Mouse (Mus musculus): Measurements from ENCODE around the gene Med8. TPM values are rescaled to one million over a fixed set of nuclear protein-coding genes. Genes with fewer than 3 reads are reported as not detected.

Med8 gene
- polyA plus RNA-seq, 1 experiment = 31.0 TPM

DNA sequence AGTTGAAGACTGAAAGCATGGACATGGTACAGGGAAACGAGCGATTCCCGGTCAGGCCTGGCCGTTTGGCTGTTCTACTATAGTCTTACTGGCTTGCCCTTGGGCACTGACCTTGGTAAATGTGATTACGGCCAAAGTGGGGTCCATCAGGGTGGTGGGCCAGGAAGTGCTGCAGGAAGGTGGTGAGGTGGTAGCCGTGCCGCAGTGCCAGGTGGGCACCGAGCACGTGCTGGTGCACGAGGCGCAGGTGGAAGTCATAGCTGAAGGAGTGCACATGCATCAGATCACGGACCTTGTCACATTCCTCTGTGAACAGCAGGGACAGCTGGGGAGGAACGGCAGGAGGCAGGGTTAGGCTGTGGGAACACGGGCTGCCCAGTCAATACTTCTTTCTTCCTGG lies 43.1 kb upstream of the Med8 start:
- peaks cover under 1% of the 10 kb centered on the region; the same call in 1 of the 2 replicates for H3K4me1 ChIP-seq (ENCODE audit: control insufficient read depth, insufficient read depth, low read length)
- TF ChIP-seq CTCF (conservative IDR thresholded peaks at IDR 0.05; ENCODE audit: insufficient read depth, insufficient read length, low read depth, low read length) (no peak), POLR2A (IDR thresholded peaks at IDR 0.05; ENCODE audit: low read depth, low read length) (no peak)
- WGBS = 79% methylated on average over 14 of the region's 14 CpGs
- no peak overlapping the region for H3K4me3 ChIP-seq (ENCODE audit: insufficient read depth, low read depth, low read length)
- peak; percentile 31 for DNase-seq
- H3K36me3 ChIP-seq (ENCODE audit: control insufficient read depth, insufficient read depth, low read length) = no peaks in the 10 kb centered on the region
- H3K27me3 ChIP-seq (replicated peaks; ENCODE audit: control insufficient read depth, insufficient read depth, low read length) = no peaks in the 10 kb centered on the region
- H3K27ac ChIP-seq (ENCODE audit: insufficient read depth, low read depth, low read length) = no peak overlapping the region

DNA sequence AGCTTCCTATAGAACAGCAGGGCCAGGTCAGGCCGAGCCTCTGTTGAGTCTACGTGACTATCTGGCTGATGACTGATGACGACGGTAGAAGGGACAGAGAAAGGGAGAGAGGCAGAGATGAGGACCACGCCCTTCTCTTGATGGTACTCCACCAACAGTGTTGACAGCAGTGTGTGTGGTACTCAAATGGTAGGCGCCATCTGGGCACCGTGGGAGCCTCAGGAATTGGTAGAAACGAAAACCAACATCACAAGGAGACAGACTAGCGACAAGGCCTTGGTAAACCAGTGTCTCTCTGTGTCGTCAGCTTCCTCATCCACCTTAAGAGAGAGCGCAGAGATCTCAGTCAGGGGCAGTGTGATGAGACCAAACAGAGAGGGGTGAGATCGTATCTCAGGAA lies 41.6 kb upstream of the Med8 start:
- Histone ChIP-seq H3K4me3 (ENCODE audit: insufficient read depth, low read depth, low read length) (no peak overlapping the region), H3K36me3 (ENCODE audit: control insufficient read depth, insufficient read depth, low read length) (peaks cover 6% of the 10 kb centered on the region), H3K27me3 (replicated peaks; ENCODE audit: control insufficient read depth, insufficient read depth, low read length) (no peaks in the 10 kb centered on the region), H3K4me1 (ENCODE audit: control insufficient read depth, insufficient read depth, low read length) (no peaks in the 10 kb centered on the region), H3K27ac (ENCODE audit: insufficient read depth, low read depth, low read length) (no peak overlapping the region)
- WGBS = 93% methylated on average over 12 of the region's 12 CpGs
- TF ChIP-seq POLR2A (IDR thresholded peaks at IDR 0.05; ENCODE audit: low read depth, low read length) = no peak
- no peak for TF ChIP-seq CTCF (conservative IDR thresholded peaks at IDR 0.05; ENCODE audit: insufficient read depth, insufficient read length, low read depth, low read length)
- DNase-seq = no peak

DNA sequence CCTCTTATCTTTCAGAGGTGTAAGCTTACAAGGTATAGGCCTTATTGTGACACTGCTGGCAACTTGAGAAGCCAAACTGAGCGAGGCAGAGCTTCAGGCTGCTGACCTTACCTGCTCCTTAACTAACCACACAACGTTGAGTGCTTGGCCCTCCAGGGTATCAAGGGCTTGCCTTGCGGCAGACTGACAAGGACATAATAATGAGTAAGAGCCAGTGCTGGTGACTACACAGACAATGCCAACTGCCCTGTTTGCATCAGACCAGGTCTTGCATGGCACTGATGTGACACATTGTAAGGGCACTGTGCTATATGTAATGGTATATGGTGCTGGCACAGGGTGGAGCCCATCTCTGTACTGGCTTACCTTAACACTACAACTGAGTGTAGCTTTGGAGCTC lies 40.5 kb upstream of the Med8 start:
- H3K4me1 ChIP-seq (ENCODE audit: control insufficient read depth, insufficient read depth, low read length) = no peaks in the 10 kb centered on the region
- WGBS = 74% methylated on average over 3 of the region's 3 CpGs
- TF ChIP-seq CTCF (conservative IDR thresholded peaks at IDR 0.05; ENCODE audit: insufficient read depth, insufficient read length, low read depth, low read length) (no peak), POLR2A (IDR thresholded peaks at IDR 0.05; ENCODE audit: low read depth, low read length) (no peak)
- H3K36me3 ChIP-seq (ENCODE audit: control insufficient read depth, insufficient read depth, low read length) = peaks cover 8% of the 10 kb centered on the region
- no peaks in the 10 kb centered on the region for H3K27me3 ChIP-seq (replicated peaks; ENCODE audit: control insufficient read depth, insufficient read depth, low read length)
- H3K4me3 ChIP-seq (ENCODE audit: insufficient read depth, low read depth, low read length) = no peak overlapping the region
- DNase-seq = no peak
- no peak overlapping the region for H3K27ac ChIP-seq (ENCODE audit: insufficient read depth, low read depth, low read length)

DNA sequence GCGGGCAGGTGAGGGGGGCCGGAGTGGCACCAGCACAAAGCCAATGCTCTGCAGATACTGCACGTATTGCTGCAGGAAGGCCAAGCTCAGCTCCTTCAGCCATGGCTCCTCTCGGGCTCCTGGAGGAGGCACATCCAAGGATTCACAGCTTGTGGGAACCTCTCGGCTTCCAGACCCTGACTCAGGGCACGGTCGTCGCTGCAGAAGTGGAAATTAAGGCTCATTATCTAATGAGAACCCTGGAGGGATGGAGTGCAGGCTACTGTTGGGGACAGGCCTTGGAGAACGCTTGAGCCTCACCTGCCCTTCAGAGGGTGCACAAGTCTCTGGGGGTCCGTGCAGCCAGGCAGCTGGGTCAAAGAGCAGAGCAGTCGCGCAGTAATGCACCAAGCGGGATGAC lies 37.3 kb upstream of the Med8 start:
- WGBS = 93% methylated on average over 13 of the region's 13 CpGs
- Histone ChIP-seq H3K4me3 (ENCODE audit: insufficient read depth, low read depth, low read length) (no peak overlapping the region), H3K4me1 (ENCODE audit: control insufficient read depth, insufficient read depth, low read length) (no peaks in the 10 kb centered on the region), H3K27ac (ENCODE audit: insufficient read depth, low read depth, low read length) (no peak overlapping the region), H3K36me3 (ENCODE audit: control insufficient read depth, insufficient read depth, low read length) (peaks cover 10% of the 10 kb centered on the region), H3K27me3 (replicated peaks; ENCODE audit: control insufficient read depth, insufficient read depth, low read length) (no peaks in the 10 kb centered on the region)
- TF ChIP-seq CTCF (conservative IDR thresholded peaks at IDR 0.05; ENCODE audit: insufficient read depth, insufficient read length, low read depth, low read length) = no peak
- no peak for TF ChIP-seq POLR2A (IDR thresholded peaks at IDR 0.05; ENCODE audit: low read depth, low read length)
- no peak for DNase-seq

DNA sequence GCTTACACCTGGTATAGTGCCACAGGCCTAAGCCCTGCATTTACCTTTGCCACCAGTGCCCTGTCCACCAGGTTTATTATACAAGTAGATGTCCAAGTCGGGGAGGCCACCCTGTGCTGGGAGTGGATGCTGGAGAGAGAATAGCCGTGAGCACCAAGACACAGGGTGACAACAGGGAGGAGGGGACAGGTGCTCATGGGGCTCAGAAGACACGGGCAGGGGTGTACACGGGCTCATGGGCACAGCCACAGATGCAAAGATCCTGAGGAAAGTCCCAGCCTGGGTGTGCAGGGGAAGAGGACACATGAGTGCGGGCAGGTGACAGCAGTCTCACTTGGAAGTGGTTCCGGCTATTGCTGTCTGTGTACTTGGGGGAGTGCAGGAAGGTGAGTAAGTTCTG lies 33.1 kb upstream of the Med8 start:
- WGBS = 94% methylated on average over 6 of the region's 6 CpGs
- Histone ChIP-seq H3K27ac (ENCODE audit: insufficient read depth, low read depth, low read length) (no peak overlapping the region), H3K4me3 (ENCODE audit: insufficient read depth, low read depth, low read length) (no peak overlapping the region), H3K4me1 (ENCODE audit: control insufficient read depth, insufficient read depth, low read length) (no peaks in the 10 kb centered on the region), H3K36me3 (ENCODE audit: control insufficient read depth, insufficient read depth, low read length) (peaks cover 10% of the 10 kb centered on the region), H3K27me3 (replicated peaks; ENCODE audit: control insufficient read depth, insufficient read depth, low read length) (no peaks in the 10 kb centered on the region)
- no peak for TF ChIP-seq CTCF (conservative IDR thresholded peaks at IDR 0.05; ENCODE audit: insufficient read depth, insufficient read length, low read depth, low read length)
- TF ChIP-seq POLR2A (IDR thresholded peaks at IDR 0.05; ENCODE audit: low read depth, low read length) = no peak
- no peak for DNase-seq

DNA sequence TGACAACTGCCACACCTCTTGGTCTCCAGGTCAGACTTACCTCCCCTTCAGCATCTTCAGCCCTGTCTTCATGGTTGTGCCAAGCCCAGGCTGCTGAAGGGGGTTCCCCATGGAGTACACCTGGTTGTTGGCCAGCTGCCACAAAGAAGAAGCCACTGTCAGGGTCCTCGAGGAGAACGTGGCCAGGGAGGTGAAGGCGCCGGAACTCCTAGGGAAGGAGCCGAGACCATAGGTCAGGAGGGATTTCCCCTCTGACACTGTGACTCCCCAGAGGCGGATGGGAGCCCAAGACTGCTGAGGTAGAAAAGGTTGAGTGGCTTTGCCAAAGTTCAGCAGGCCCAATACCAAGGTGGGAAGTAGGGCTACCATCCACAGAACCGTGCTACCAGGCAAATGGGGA lies 25.9 kb upstream of the Med8 start:
- H3K4me1 ChIP-seq (ENCODE audit: control insufficient read depth, insufficient read depth, low read length) = no peaks in the 10 kb centered on the region
- WGBS = 83% methylated on average over 7 of the region's 7 CpGs
- no peak for TF ChIP-seq POLR2A (IDR thresholded peaks at IDR 0.05; ENCODE audit: low read depth, low read length)
- TF ChIP-seq CTCF (conservative IDR thresholded peaks at IDR 0.05; ENCODE audit: insufficient read depth, insufficient read length, low read depth, low read length) = no peak
- no peaks in the 10 kb centered on the region; the same call in 1 of the 2 replicates for H3K36me3 ChIP-seq (ENCODE audit: control insufficient read depth, insufficient read depth, low read length)
- H3K4me3 ChIP-seq (ENCODE audit: insufficient read depth, low read depth, low read length) = no peak overlapping the region
- no peak for DNase-seq
- H3K27ac ChIP-seq (ENCODE audit: insufficient read depth, low read depth, low read length) = no peak overlapping the region
- H3K27me3 ChIP-seq (replicated peaks; ENCODE audit: control insufficient read depth, insufficient read depth, low read length) = no peaks in the 10 kb centered on the region

DNA sequence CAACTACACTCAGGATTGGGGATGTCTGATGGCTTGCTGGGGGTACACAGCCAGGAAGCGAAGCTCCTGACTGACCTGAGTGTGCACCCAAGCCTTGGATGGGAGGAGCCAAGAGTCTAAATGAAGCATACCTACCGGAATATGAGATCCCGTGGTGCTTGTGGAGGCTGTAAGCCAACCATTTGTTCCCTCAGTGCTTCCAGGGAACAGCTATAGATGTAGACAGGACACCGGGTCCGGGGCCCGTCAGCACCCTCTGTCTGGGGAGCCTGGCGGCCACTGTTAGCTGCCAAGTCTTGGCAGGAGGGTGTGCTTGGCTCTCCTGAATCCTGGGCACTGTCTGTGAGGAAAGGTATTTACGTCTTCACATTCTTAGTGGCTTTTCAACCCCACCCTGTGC lies 21.8 kb upstream of the Med8 start:
- Histone ChIP-seq H3K4me1 (ENCODE audit: control insufficient read depth, insufficient read depth, low read length) (no peaks in the 10 kb centered on the region), H3K36me3 (ENCODE audit: control insufficient read depth, insufficient read depth, low read length) (no peaks in the 10 kb centered on the region; the same call in none of the 2 replicates), H3K27ac (ENCODE audit: insufficient read depth, low read depth, low read length) (no peak overlapping the region), H3K4me3 (ENCODE audit: insufficient read depth, low read depth, low read length) (no peak overlapping the region), H3K27me3 (replicated peaks; ENCODE audit: control insufficient read depth, insufficient read depth, low read length) (no peaks in the 10 kb centered on the region)
- WGBS = 91% methylated on average over 8 of the region's 8 CpGs
- TF ChIP-seq POLR2A (IDR thresholded peaks at IDR 0.05; ENCODE audit: low read depth, low read length) (no peak), CTCF (conservative IDR thresholded peaks at IDR 0.05; ENCODE audit: insufficient read depth, insufficient read length, low read depth, low read length) (no peak)
- no peak for DNase-seq

DNA sequence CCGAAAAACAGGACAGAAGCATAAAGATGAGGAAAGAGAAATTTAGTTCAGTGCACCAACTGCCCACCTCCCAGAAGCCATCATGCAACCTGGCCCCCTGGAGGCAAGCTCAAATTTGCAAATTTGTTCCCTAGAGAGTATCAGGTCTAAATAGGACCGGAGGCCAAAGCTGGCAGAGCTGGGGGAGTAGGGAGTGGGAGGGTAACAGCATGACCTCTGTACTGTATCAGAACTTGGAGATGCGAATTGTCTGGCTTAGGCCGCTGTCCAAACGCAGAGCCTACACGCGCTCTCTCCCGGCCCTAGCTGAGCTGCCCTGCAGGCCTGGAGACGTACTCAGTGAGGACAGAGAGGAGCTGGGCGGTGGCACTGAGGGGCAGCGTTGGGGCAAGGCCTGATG lies 19.0 kb upstream of the Med8 start:
- 90% methylated on average over 11 of the region's 11 CpGs for WGBS
- Histone ChIP-seq H3K4me1 (ENCODE audit: control insufficient read depth, insufficient read depth, low read length) (no peaks in the 10 kb centered on the region), H3K36me3 (ENCODE audit: control insufficient read depth, insufficient read depth, low read length) (no peaks in the 10 kb centered on the region; the same call in none of the 2 replicates), H3K27ac (ENCODE audit: insufficient read depth, low read depth, low read length) (no peak overlapping the region), H3K27me3 (replicated peaks; ENCODE audit: control insufficient read depth, insufficient read depth, low read length) (no peaks in the 10 kb centered on the region), H3K4me3 (ENCODE audit: insufficient read depth, low read depth, low read length) (no peak overlapping the region)
- DNase-seq = no peak
- no peak for TF ChIP-seq CTCF (conservative IDR thresholded peaks at IDR 0.05; ENCODE audit: insufficient read depth, insufficient read length, low read depth, low read length)
- no peak for TF ChIP-seq POLR2A (IDR thresholded peaks at IDR 0.05; ENCODE audit: low read depth, low read length)
